Mouse (Mus musculus) limb, embryonic 13.5 days (tissue): ENCODE results near the gene Prcp. TPM values are rescaled to one million over a fixed set of nuclear protein-coding genes. Genes with fewer than 3 reads are reported as not detected.

Experiments
- ATAC-seq: fragments of 200-750 bp; cut with Nextera tagmentation; 2 replicates; pipeline ENCODE4 v1.8.0; 2017; ENCODE audit warnings: low read depth, moderate number of reproducible peaks, moderate TSS enrichment; ENCODE audit not compliant: low FRiP score
- H3K27ac ChIP-seq: fragments of 300-500 bp; sonication (generic); 2 replicates; pipeline ENCODE4 v1.5.1; 2015; ENCODE audit warnings: inconsistent platforms, mild to moderate bottlenecking, moderate library complexity
- H3K27me3 ChIP-seq: fragments of 300-500 bp; sonication (generic); 2 replicates; pipeline ENCODE4 v1.6.1; 2015; ENCODE audit warnings: mild to moderate bottlenecking, inconsistent platforms
- H3K36me3 ChIP-seq: fragments of 300-500 bp; sonication (generic); 2 replicates; pipeline ENCODE4 v1.6.1; 2015; ENCODE audit warnings: inconsistent platforms, mild to moderate bottlenecking, moderate library complexity
- H3K4me1 ChIP-seq: fragments of 300-500 bp; sonication (generic); 2 replicates; pipeline ENCODE4 v1.6.1; 2015; ENCODE audit warnings: inconsistent platforms
- H3K4me2 ChIP-seq: fragments of 300-500 bp; sonication (generic); replicated peaks from 2 replicates; pipeline ENCODE4 v1.6.1; 2015; ENCODE audit warnings: inconsistent platforms, mild to moderate bottlenecking, moderate library complexity
- H3K4me3 ChIP-seq: fragments of 300-500 bp; sonication (generic); 2 replicates; pipeline ENCODE4 v1.5.1; 2015; ENCODE audit warnings: moderate library complexity, mild to moderate bottlenecking, inconsistent platforms
- H3K9ac ChIP-seq: fragments of 300-500 bp; sonication (generic); 2 replicates; pipeline ENCODE4 v1.6.1; 2015; ENCODE audit warnings: mild to moderate bottlenecking, inconsistent platforms
- H3K9me3 ChIP-seq: fragments of 300-500 bp; sonication (generic); 2 replicates; pipeline ENCODE4 v1.6.1; 2016; ENCODE audit warnings: inconsistent platforms
- whole genome bisulfite sequencing: fragments of 180-500 bp; shearing (Covaris S2); methylation state at CpG from one replicate; pipeline ENCODE4 v1.1.7; 2015; 5-methylcytosine and 5-hydroxymethylcytosine counted together
- polyA plus RNA-seq: library from polyadenylated mRNA; unstranded; fragments of >200 nt; fragmentation: Nextera tagmentation; extraction: Ambion mirVana; gene quantifications from 2 replicates; pipeline ENCODE4 v1.2.1, GENCODE M21; 2015

Prcp gene
- polyA plus RNA-seq = 25.7 and 27.2 TPM in 2 replicates

GRCm38 (mm10) chr7:92874116-92874675, at the start of gene Prcp, which contains the start of gene Ddias:
Prcp (plus strand) TSS chr7:92874470.
Ddias (minus strand) TSS chr7:92874247.
- Histone ChIP-seq H3K27me3 (no peaks in the 10 kb centered on the region), H3K4me3 (peak within 1 kb of the TSS; percentile 67), H3K9me3 (no peaks in the 10 kb centered on the region), H3K27ac (peak within 1 kb of the TSS; percentile 96), H3K9ac (peak within 1 kb of the TSS; percentile 81), H3K4me1 (peaks cover 18% of the 10 kb centered on the region), H3K4me2 (peak within 1 kb of the TSS; percentile 77), H3K36me3 (no peaks in the 10 kb centered on the region)
- WGBS = under 1% methylated on average over 53 of the region's 53 CpGs
- ATAC-seq = peak; percentile 85

DNA sequence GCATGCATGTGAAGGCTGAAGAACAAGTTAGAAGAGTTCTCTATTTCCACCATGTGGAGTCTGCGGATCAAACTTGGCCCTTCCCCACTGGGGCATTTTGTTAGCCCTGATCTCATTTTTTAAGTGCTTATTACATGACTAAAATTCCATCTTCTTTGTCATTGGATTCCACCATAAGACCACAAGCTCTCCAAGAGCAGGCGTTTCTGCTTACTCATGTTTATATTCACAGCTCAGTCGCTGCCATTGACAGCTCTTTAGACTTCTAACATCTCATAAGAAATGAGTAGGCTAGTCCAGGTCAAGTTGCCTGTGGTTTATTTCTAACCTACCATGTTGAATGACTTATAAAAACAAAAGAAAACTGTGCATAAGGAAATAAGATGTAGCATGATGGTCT, 48.0 kb upstream of the Prcp start:
- peaks cover 5% of the 10 kb centered on the region; the same call in 1 of the 2 replicates for H3K36me3 ChIP-seq
- H3K9me3 ChIP-seq = no peaks in the 10 kb centered on the region
- no peak for ATAC-seq
- peaks cover 16% of the 10 kb centered on the region for H3K4me1 ChIP-seq
- no peaks in the 10 kb centered on the region for H3K27me3 ChIP-seq
- 93% methylated on average over 3 of the region's 3 CpGs for WGBS
- no peak overlapping the region for H3K9ac ChIP-seq
- no peak overlapping the region for H3K4me2 ChIP-seq
- no peak overlapping the region for H3K4me3 ChIP-seq
- no peak overlapping the region for H3K27ac ChIP-seq

DNA sequence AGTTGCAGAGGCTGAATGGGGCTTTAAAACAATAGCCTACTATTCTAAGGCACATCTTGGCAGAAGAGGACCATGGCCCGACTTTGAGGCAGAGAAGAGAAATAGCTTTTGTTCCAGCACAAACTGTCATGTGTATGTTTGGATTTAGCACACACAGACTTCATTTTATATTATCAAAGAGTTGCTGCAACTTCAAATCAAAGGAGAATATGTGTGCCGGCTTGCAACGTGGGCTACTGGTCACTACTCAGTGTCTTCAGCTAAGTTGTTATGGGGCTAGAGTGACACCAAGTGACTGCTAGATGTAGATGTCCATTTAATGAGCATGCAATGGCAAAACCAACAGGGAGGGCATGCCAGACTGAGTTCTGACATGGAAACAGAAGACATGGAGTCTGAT, 46.3 kb upstream of the Prcp start:
- H3K4me1 ChIP-seq = peaks cover under 1% of the 10 kb centered on the region; the same call in 1 of the 2 replicates
- no peak for ATAC-seq
- H3K27me3 ChIP-seq = no peaks in the 10 kb centered on the region
- H3K4me2 ChIP-seq = no peak overlapping the region
- H3K9ac ChIP-seq = no peak overlapping the region
- no peaks in the 10 kb centered on the region for H3K9me3 ChIP-seq
- peaks cover 5% of the 10 kb centered on the region; the same call in 1 of the 2 replicates for H3K36me3 ChIP-seq
- WGBS = 68% methylated on average over 3 of the region's 3 CpGs
- H3K27ac ChIP-seq = no peak overlapping the region
- no peak overlapping the region for H3K4me3 ChIP-seq

- Histone ChIP-seq H3K36me3 (peaks cover 9% of the 10 kb centered on the region), H3K4me3 (no peak overlapping the region), H3K9ac (no peak overlapping the region), H3K4me2 (no peak overlapping the region), H3K27me3 (no peaks in the 10 kb centered on the region), H3K9me3 (no peaks in the 10 kb centered on the region), H3K4me1 (no peaks in the 10 kb centered on the region), H3K27ac (no peak overlapping the region)
- ATAC-seq = no peak
- WGBS = 94% methylated on average over 6 of the region's 6 CpGs
These were observed 41.9 kb upstream of the Prcp start for GRCm38 (mm10) chr7:92832395-92832794.

DNA sequence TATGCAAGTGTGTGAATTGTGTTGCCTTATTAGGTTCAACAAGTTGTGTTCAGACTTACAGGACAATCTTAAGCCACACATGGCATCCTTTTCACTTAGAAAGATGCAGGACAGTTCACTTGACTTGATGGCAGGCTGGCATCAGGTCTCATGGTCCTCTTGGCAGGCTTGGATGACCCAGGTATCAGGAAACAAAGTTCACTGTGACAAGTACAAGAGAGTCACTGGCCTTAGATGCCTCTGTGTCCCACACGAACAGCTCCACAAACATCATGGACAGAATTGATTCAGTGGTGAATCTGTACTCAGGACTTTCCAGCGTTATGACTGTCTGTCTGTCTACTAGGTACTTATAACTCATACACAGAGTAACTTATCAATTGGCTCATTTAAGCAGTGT, 39.9 kb upstream of the Prcp start:
- H3K9ac ChIP-seq = no peak overlapping the region
- H3K4me3 ChIP-seq = no peak overlapping the region
- H3K9me3 ChIP-seq = no peaks in the 10 kb centered on the region
- H3K4me2 ChIP-seq = no peak overlapping the region
- H3K27ac ChIP-seq = no peak overlapping the region
- H3K4me1 ChIP-seq = no peaks in the 10 kb centered on the region
- H3K36me3 ChIP-seq = peaks cover 9% of the 10 kb centered on the region
- 89% methylated on average over 2 of the region's 2 CpGs for WGBS
- H3K27me3 ChIP-seq = no peaks in the 10 kb centered on the region
- ATAC-seq = no peak

GRCm38 (mm10) chr7:92836447-92836846, 37.8 kb upstream of the Prcp start:
- Histone ChIP-seq H3K4me3 (no peak overlapping the region), H3K9me3 (no peaks in the 10 kb centered on the region), H3K4me1 (no peaks in the 10 kb centered on the region), H3K4me2 (no peak overlapping the region), H3K27ac (no peak overlapping the region), H3K9ac (no peak overlapping the region), H3K36me3 (peaks cover 9% of the 10 kb centered on the region), H3K27me3 (no peaks in the 10 kb centered on the region)
- WGBS = 77% methylated on average over 3 of the region's 3 CpGs
- no peak for ATAC-seq

GRCm38 (mm10) chr7:92837226-92837625, 37.0 kb upstream of the Prcp start:
- ATAC-seq = no peak

GRCm38 (mm10) chr7:92837907-92838306, 36.4 kb upstream of the Prcp start:
- no peak overlapping the region for H3K4me2 ChIP-seq
- WGBS = 69% methylated on average over 3 of the region's 3 CpGs
- H3K27ac ChIP-seq = no peak overlapping the region
- H3K4me3 ChIP-seq = no peak overlapping the region
- no peaks in the 10 kb centered on the region for H3K27me3 ChIP-seq
- no peak overlapping the region for H3K9ac ChIP-seq
- ATAC-seq = no peak
- H3K4me1 ChIP-seq = no peaks in the 10 kb centered on the region
- no peaks in the 10 kb centered on the region for H3K9me3 ChIP-seq
- peaks cover 9% of the 10 kb centered on the region for H3K36me3 ChIP-seq

More at GRCm38 (mm10) chr7:92837226-92837625, 37.0 kb upstream of the Prcp start:
- H3K4me3 ChIP-seq = no peak overlapping the region
- no peak overlapping the region for H3K9ac ChIP-seq
- WGBS = 84% methylated on average over 11 of the region's 11 CpGs
- H3K4me1 ChIP-seq = no peaks in the 10 kb centered on the region
- no peaks in the 10 kb centered on the region for H3K27me3 ChIP-seq
- no peak overlapping the region for H3K4me2 ChIP-seq
- H3K27ac ChIP-seq = no peak overlapping the region
- peaks cover 9% of the 10 kb centered on the region for H3K36me3 ChIP-seq
- no peaks in the 10 kb centered on the region for H3K9me3 ChIP-seq

DNA sequence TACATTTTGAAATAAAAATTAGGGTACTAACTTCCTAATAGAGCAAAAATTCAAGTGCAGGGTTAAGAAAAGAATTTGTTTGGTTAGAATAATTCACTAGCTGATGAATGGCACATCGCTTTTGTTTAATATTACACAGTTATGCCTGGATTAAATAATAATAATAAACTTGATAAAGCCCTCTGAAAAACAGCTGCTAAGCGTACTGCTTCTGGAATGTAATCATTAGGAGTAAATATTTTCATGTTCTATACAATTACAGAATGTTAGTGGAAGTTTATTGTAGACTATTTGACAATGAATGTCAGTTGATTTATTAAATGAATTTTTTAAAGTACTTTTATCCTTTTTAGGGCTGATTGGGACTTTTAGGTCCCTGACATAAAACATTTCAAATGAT, 32.0 kb upstream of the Prcp start:
- Histone ChIP-seq H3K9ac (no peak overlapping the region), H3K36me3 (no peaks in the 10 kb centered on the region), H3K4me3 (no peak overlapping the region), H3K4me2 (no peak overlapping the region), H3K27me3 (no peaks in the 10 kb centered on the region), H3K9me3 (no peaks in the 10 kb centered on the region), H3K4me1 (no peaks in the 10 kb centered on the region), H3K27ac (no peak overlapping the region)
- no peak for ATAC-seq
- WGBS = 76% methylated on average over 2 of the region's 2 CpGs

GRCm38 (mm10) chr7:92848246-92848645, 26.0 kb upstream of the Prcp start:
- Histone ChIP-seq H3K27me3 (no peaks in the 10 kb centered on the region), H3K4me1 (no peaks in the 10 kb centered on the region), H3K27ac (no peak overlapping the region), H3K4me3 (no peak overlapping the region), H3K36me3 (no peaks in the 10 kb centered on the region), H3K9me3 (no peaks in the 10 kb centered on the region), H3K9ac (no peak overlapping the region), H3K4me2 (no peak overlapping the region)
- WGBS = 77% methylated on average over 3 of the region's 3 CpGs
- no peak for ATAC-seq

DNA sequence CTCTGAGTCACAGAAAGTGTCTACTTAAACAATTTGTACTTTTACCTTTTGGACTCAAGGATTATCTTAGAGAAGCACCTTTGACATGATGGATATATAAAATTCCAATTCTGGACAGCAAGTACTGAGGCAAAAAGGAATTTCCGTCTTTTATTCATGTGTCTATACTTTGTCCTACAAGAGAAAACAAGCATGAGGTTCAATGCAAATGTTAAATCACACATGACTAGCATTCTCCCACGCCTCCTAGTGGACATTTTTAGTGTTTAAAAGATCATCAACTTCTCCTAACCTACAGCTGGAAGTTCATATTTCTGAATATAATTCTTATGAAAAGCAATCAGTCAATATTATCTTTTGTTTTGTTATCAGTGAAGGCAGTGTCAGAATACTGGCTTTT, 7.7 kb upstream of the Prcp start:
- Histone ChIP-seq H3K9ac (no peak overlapping the region), H3K9me3 (no peaks in the 10 kb centered on the region), H3K4me2 (no peak overlapping the region), H3K27ac (no peak overlapping the region), H3K36me3 (no peaks in the 10 kb centered on the region), H3K27me3 (no peaks in the 10 kb centered on the region), H3K4me3 (no peak overlapping the region), H3K4me1 (no peaks in the 10 kb centered on the region)
- ATAC-seq = no peak
- WGBS = 39% methylated on average over 2 of the region's 2 CpGs

- H3K4me3 ChIP-seq = no peak overlapping the region
- no peak overlapping the region for H3K9ac ChIP-seq
- WGBS = 63% methylated on average over 3 of the region's 3 CpGs
- H3K27ac ChIP-seq = no peak overlapping the region
- no peaks in the 10 kb centered on the region for H3K36me3 ChIP-seq
- H3K27me3 ChIP-seq = no peaks in the 10 kb centered on the region
- no peak for ATAC-seq
- H3K4me2 ChIP-seq = no peak overlapping the region
- no peaks in the 10 kb centered on the region for H3K9me3 ChIP-seq
- H3K4me1 ChIP-seq = peaks cover 7% of the 10 kb centered on the region
These were observed 4.1 kb upstream of the Prcp start for GRCm38 (mm10) chr7:92870161-92870560.

GRCm38 (mm10) chr7:92871596-92871995, 2.7 kb upstream of the Prcp start:
- no peak for ATAC-seq
- no peak overlapping the region for H3K4me3 ChIP-seq
- H3K27ac ChIP-seq = no peak overlapping the region
- 92% methylated on average over 4 of the region's 4 CpGs for WGBS
- H3K4me1 ChIP-seq = peaks cover 15% of the 10 kb centered on the region
- no peaks in the 10 kb centered on the region for H3K9me3 ChIP-seq
- H3K4me2 ChIP-seq = no peak overlapping the region
- H3K9ac ChIP-seq = no peak overlapping the region
- no peaks in the 10 kb centered on the region for H3K36me3 ChIP-seq
- H3K27me3 ChIP-seq = no peaks in the 10 kb centered on the region
